Mouse (Mus musculus) kidney, embryonic 16.5 days (tissue): ENCODE measurements around the gene St3gal5. TPM values are rescaled to one million over a fixed set of nuclear protein-coding genes. Genes with fewer than 3 reads are reported as not detected.

ENCODE experiments used
- ATAC-seq: fragments of 200-750 bp; cut with Nextera tagmentation; 2 replicates; pipeline ENCODE4 v1.8.0; 2017; ENCODE audit warnings: moderate TSS enrichment; ENCODE audit not compliant: low FRiP score, low TSS enrichment
- H3K27ac ChIP-seq: fragments of 300-500 bp; sonication (generic); 2 replicates; pipeline ENCODE4 v1.5.1; 2014; ENCODE audit warnings: low read length
- H3K27me3 ChIP-seq: fragments of 300-500 bp; sonication (generic); 2 replicates; pipeline ENCODE4 v1.6.1; 2014; ENCODE audit warnings: low read length, control low read depth, mixed read lengths; ENCODE audit not compliant: insufficient read depth
- H3K36me3 ChIP-seq: fragments of 300-500 bp; sonication (generic); 2 replicates; pipeline ENCODE4 v1.6.1; 2014; ENCODE audit warnings: low read length, control low read depth, mixed read lengths; ENCODE audit not compliant: insufficient read depth
- H3K4me1 ChIP-seq: fragments of 300-500 bp; sonication (generic); 2 replicates; pipeline ENCODE4 v1.6.1; 2014; ENCODE audit warnings: low read length, control low read depth, mixed read lengths; ENCODE audit not compliant: insufficient read depth
- H3K4me2 ChIP-seq: fragments of 300-500 bp; sonication (generic); replicated peaks from 2 replicates; pipeline ENCODE4 v1.6.1; 2014; ENCODE audit warnings: low read depth, low read length
- H3K4me3 ChIP-seq: fragments of 300-500 bp; sonication (generic); 2 replicates; pipeline ENCODE4 v1.5.1; 2014; ENCODE audit warnings: mild to moderate bottlenecking, low read length
- H3K9ac ChIP-seq: fragments of 300-500 bp; sonication (generic); replicated peaks from 2 replicates; pipeline ENCODE4 v1.6.1; 2014; ENCODE audit warnings: low read length
- H3K9me3 ChIP-seq: fragments of 300-500 bp; sonication (generic); 2 replicates; pipeline ENCODE4 v1.6.1; 2016; ENCODE audit warnings: low read length, control low read depth
- WGBS: fragments of 180-500 bp; shearing (Covaris S2); extraction: QIAGEN DNeasy Blood & Tissue Kit; methylation state at CpG from one replicate; pipeline ENCODE4 v1.1.7; 2014; 5-methylcytosine and 5-hydroxymethylcytosine counted together
- polyA plus RNA-seq: library from polyadenylated mRNA; unstranded; fragments of >200 nt; fragmentation: Nextera tagmentation; extraction: Ambion mirVana; gene quantifications from 2 replicates; pipeline ENCODE4 v1.2.1, GENCODE M21; 2015

Gene St3gal5
- polyA plus RNA-seq, 1 experiment from 2014 or later: 32.5 TPM

DNA sequence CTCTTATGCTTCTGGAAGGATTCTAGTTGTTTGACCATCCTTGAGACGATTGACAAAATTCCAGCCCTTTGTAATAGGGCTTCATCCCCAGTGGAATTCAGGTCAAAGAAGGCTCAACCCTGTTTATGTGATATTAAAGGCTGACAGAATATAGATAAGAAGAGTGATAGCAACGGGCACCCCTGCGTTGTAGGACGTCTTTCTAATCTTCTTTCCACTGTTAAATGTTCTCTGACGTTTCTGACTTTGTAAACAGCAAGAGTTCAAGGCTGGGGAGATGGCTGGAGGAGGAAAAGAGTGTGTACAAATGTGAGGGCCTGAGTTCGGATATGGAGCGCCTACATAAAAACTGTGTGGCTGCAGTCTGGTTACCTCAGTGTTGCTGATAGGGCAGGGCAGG, 7.1 kb downstream of the St3gal5 start:
- H3K27ac ChIP-seq: no peak overlapping the region

DNA sequence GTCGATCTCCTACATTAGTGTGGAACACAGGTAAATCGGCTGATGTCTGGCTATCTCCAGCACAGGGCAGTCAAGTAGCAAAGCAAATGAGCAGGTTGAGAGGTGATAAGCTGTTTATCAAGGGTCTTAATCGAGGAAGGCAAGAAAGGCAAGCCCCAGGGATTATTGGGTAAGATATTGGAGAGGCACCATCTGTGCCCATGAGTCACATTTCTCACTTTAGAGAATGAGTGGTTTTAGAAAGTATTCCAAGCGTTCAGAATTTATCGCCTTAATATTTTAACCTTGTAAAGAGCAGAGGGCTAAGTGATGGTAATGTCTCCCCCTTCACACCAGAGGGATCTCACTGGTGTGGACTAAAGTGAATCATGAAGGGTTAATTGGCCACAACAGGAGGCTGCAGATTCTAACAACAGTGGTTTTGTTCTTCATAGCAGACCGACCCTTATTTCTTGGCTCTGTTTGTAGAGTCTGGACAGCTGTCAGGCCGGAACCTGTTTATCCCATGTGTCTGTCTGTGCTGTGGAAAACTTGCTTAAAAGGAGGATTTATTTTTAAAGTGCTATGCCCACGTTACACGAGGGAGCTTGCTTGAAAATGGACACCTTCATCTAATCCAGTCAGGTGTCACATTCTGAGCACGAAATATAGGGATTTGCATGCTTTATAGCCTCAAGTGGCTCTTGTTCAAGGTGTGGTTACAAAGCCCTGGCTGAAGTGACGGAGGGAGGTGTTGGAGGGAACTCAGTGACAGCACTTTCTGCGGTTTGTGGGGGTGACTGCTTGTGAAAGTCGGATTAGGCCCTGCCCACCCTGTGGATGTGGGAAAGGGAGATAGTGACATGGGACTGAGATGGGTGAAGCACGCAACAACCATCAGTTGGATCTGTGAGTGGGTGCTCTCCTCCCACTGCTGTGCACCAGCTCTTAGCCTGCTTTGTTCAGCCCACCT, 11.8 kb downstream of the St3gal5 start:
- Histone ChIP-seq H3K36me3 (no peaks in the 10 kb centered on the region), H3K9ac (no peak overlapping the region), H3K4me1 (peaks cover 3% of the 10 kb centered on the region; the same call in 1 of the 2 replicates), H3K9me3 (no peaks in the 10 kb centered on the region), H3K27me3 (no peaks in the 10 kb centered on the region), H3K4me2 (no peak overlapping the region), H3K4me3 (no peak overlapping the region), H3K27ac (no peak overlapping the region)
- ATAC-seq: no peak; the same call in 1 of the 2 replicates
- 56% methylated on average over 14 of the region's 14 CpGs for WGBS

More for the DNA sequence above, 7.1 kb downstream of the St3gal5 start:
- ATAC-seq: no peak
- Histone ChIP-seq H3K9ac (no peak overlapping the region), H3K9me3 (no peaks in the 10 kb centered on the region), H3K36me3 (no peaks in the 10 kb centered on the region), H3K27me3 (no peaks in the 10 kb centered on the region), H3K4me3 (no peak overlapping the region), H3K4me1 (peaks cover 15% of the 10 kb centered on the region), H3K4me2 (no peak overlapping the region)
- WGBS: 83% methylated on average over 7 of the region's 7 CpGs

DNA sequence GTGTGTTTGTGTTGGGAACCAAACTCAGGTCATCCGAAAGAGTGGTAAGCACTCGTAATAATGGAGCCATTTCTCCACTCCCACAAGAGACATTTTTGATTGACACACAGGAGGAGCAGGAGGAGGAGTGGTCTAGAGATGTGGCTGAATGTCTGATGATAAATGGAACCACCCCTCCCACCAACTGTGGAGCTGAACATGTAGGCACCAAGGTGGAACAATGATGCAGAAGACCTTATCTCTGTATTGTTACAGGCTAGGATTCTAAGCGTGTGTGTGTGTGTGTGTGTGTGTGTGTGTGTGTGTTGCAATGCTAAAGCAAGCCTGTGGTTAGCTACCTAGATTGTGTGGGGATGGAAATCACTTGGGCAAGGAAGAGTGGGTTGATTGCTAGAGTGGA, 13.2 kb downstream of the St3gal5 start:
- no peak for ATAC-seq
- WGBS: 83% methylated on average over 3 of the region's 3 CpGs
- H3K9me3 ChIP-seq: no peaks in the 10 kb centered on the region

DNA sequence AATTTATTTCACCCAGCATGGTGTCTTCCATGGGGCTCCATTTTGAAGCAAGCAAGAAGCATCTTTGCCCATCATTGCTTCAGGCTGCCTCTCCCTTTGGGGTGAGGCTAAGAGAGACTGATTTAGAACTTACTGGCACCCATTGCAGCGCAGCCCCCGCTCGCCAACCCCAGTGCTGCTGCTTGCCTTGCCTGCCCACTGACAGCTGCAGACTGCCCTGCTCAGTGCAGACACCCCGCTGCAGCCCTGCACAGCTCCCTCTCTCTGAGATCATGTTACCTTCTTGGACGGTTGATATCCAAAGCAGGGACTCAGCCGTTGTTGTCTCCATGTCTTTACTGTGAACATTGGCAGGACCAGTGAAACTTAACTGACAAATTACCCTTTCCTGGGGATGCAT, 15.2 kb downstream of the St3gal5 start:
- Histone ChIP-seq H3K27ac (no peak overlapping the region), H3K4me3 (no peak overlapping the region), H3K36me3 (no peaks in the 10 kb centered on the region), H3K9ac (no peak overlapping the region), H3K4me1 (peaks cover 3% of the 10 kb centered on the region; the same call in 1 of the 2 replicates), H3K27me3 (no peaks in the 10 kb centered on the region), H3K4me2 (no peak overlapping the region), H3K9me3 (no peaks in the 10 kb centered on the region)
- whole genome bisulfite sequencing: 32% methylated on average over 6 of the region's 6 CpGs
- peak; percentile 79; the same call in 1 of the 2 replicates for ATAC-seq

More for the DNA sequence above, 13.2 kb downstream of the St3gal5 start:
- no peak overlapping the region for H3K9ac ChIP-seq
- H3K4me2 ChIP-seq: no peak overlapping the region
- H3K27me3 ChIP-seq: no peaks in the 10 kb centered on the region
- peaks cover 3% of the 10 kb centered on the region; the same call in 1 of the 2 replicates for H3K4me1 ChIP-seq
- no peaks in the 10 kb centered on the region for H3K36me3 ChIP-seq
- H3K4me3 ChIP-seq: no peak overlapping the region
- H3K27ac ChIP-seq: no peak overlapping the region

DNA sequence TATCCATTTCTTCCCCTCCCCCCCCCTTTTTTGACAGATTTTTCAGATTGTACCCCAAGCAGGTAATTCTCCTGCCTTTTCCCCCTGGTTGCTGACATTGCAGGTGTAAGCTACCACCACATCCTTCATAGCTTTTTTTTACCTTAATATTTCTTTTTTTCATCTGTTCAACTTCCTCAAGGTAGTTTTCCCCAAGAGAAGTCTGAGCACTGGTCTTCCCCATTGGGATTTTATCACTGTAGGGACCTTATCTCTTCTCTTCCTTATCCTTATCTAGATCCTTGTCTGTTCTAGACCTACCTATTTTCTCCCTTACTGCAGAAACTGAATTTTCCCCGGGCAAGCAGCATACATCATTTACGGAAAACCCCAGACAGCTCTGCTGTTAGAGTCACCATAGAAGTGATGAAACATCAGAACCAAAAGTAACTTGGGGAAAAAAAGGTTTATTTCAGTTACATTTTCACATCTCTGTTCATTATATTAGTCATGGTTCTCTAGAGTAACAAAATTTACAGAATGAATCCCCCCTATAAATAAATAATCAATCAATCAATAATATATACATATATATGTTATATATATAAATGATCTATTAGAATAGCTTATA, 15.8 kb downstream of the St3gal5 start:
- H3K36me3 ChIP-seq: no peaks in the 10 kb centered on the region

DNA sequence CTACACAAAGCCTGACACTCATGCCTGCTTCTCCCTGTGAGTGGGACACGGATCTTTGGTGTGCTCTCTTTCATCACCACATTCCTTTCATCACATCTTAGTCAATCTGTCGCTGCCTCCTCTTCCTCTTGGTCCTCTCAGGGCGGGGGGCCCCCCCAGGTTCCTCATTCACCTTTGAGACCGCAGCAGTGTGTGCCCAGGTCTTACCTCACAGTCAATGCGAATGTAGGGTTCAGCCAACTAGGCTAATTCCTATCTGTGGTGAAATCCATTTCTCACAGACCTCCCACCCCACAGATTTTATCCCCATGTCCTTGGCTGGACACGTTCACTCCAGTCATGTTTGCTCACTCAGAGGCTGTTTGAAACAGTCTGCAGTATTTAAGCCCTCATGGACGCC, 17.5 kb downstream of the St3gal5 start:
- H3K9me3 ChIP-seq: no peaks in the 10 kb centered on the region
- no peak overlapping the region for H3K9ac ChIP-seq
- no peak overlapping the region for H3K4me2 ChIP-seq
- H3K27me3 ChIP-seq: no peaks in the 10 kb centered on the region
- H3K4me3 ChIP-seq: no peak overlapping the region
- no peaks in the 10 kb centered on the region for H3K36me3 ChIP-seq
- H3K27ac ChIP-seq: no peak overlapping the region
- 82% methylated on average over 7 of the region's 7 CpGs for WGBS
- no peak for ATAC-seq
- H3K4me1 ChIP-seq: no peaks in the 10 kb centered on the region

More for the DNA sequence above, 15.8 kb downstream of the St3gal5 start:
- Histone ChIP-seq H3K27me3 (no peaks in the 10 kb centered on the region), H3K9ac (no peak overlapping the region), H3K27ac (no peak overlapping the region), H3K9me3 (no peaks in the 10 kb centered on the region), H3K4me1 (peaks cover 3% of the 10 kb centered on the region; the same call in 1 of the 2 replicates), H3K4me2 (no peak overlapping the region), H3K4me3 (no peak overlapping the region)
- 81% methylated on average over 2 of the region's 2 CpGs for WGBS
- ATAC-seq: no peak

DNA sequence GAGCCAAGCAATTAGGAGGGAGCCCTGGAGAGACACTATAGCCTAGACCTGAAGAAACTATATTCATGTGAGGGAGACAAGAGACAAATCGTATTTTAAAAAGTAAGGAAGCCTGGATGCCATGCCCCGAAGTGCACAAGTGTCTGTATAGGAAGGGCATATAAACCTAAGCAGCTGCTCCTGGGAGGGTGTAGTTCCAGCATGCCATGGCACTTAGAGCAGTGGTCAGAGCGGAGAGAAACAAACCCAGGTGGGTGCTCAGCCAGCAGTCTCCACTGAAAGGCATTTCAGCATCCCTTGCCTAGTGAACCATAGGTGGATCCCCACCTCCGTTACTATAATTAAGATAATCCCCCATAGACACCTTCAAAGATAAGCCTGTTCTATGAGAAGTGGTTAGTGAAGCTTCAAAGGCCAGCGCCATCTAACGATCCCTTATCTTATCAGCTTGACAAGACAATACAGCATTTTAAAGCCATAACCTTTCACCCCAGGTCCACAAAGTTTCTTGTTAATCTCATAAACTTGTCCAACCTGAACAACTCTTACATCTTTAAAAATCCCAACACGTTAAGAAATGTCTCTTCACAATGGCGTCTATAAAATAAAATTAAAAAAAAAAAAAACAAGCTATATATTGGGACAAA, 20.1 kb downstream of the St3gal5 start:
- no peak overlapping the region for H3K9ac ChIP-seq
- ATAC-seq: no peak
- 78% methylated on average over 8 of the region's 8 CpGs for WGBS

DNA sequence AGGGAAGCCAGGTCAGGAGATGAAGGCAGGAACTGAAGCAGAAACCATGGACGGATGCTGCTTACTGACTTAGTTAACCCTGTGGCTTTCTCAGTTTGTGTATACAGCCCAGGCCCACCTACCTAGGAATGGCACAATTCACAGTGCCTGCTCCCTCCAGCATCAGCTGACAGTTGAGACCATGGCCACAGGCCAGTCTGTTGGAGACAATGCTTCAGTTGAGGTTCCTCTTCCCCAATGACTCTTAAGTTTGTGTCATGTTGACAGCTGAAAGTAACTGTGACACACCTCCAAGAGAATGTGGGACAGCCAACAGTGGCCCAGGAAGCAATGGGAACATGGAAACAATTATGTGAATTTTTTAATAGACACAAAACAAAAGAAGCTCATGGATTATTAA, 22.5 kb downstream of the St3gal5 start:
- Histone ChIP-seq H3K9ac (no peak overlapping the region), H3K27me3 (no peaks in the 10 kb centered on the region), H3K36me3 (no peaks in the 10 kb centered on the region), H3K9me3 (no peaks in the 10 kb centered on the region), H3K4me1 (no peaks in the 10 kb centered on the region), H3K27ac (no peak overlapping the region), H3K4me2 (no peak overlapping the region), H3K4me3 (no peak overlapping the region)
- WGBS: 76% methylated on average over 1 of the region's 1 CpGs
- no peak for ATAC-seq

More for the DNA sequence above, 20.1 kb downstream of the St3gal5 start:
- Histone ChIP-seq H3K36me3 (no peaks in the 10 kb centered on the region), H3K27me3 (no peaks in the 10 kb centered on the region), H3K4me2 (no peak overlapping the region), H3K27ac (no peak overlapping the region), H3K4me1 (no peaks in the 10 kb centered on the region), H3K4me3 (no peak overlapping the region), H3K9me3 (no peaks in the 10 kb centered on the region)

DNA sequence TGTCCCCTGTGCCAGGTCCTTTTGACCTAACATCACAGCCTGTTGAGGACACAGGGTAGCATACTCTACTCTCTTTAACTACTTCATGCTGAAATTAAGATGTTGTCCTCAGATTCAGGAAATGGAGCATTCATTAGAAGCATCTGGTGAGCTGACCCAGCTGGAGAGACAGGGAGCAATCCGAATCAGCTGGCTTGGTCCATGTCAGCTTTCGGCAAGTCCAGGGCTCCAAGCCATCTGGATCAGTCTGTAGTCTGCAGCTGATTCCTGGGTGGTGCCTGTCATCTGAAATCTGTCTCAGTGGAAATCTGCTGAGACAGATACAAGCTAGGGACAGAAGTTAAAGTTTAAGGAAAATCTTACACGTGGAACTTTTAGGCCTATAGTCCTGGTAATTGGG, 23.9 kb downstream of the St3gal5 start:
- Histone ChIP-seq H3K9ac (no peak overlapping the region), H3K27me3 (no peaks in the 10 kb centered on the region), H3K9me3 (no peaks in the 10 kb centered on the region), H3K36me3 (no peaks in the 10 kb centered on the region), H3K4me3 (no peak overlapping the region), H3K4me2 (no peak overlapping the region), H3K4me1 (no peaks in the 10 kb centered on the region), H3K27ac (no peak overlapping the region)
- 46% methylated on average over 3 of the region's 3 CpGs for WGBS
- ATAC-seq: peak; percentile 49; the same call in 1 of the 2 replicates
